Mouse (Mus musculus) ovary, postnatal 36 days (tissue): ENCODE results near the gene Gm3259.
"Not testable (repeated sequence)": the region's sequence is repeated elsewhere in the genome, so short reads cannot be mapped to it uniquely, and the experiment has no call there.

Source experiments
- DNase-seq: peaks from one replicate; pipeline ENCODE4 v3.0.0; 2022; ENCODE audit warnings: low spot score, mixed read lengths

Gm3259 gene

DNA sequence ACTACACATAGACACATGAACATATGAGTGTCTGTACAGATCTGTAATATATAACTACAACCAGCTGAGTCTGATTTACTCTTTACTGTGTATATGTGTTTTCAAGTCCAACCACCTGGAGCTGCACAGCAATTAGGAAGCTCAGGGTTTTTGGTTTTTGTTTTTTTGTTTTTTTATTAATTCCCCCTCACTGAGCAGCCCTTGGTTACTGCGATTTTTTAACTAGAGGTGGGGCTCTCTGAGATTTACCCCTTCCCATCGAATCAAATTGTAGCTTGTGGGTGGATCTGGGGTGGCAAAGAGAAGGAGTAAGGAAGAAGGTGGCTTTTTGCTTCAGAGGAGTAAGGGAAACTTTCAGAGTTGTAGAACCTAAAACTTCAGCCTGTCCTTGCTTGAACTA lies at the start of gene Gm3259:
TSS of gene Gm3259 (plus strand) at position 301 of the 400 bp plus-strand sequence.
- not testable (repeated sequence) for DNase-seq

DNA sequence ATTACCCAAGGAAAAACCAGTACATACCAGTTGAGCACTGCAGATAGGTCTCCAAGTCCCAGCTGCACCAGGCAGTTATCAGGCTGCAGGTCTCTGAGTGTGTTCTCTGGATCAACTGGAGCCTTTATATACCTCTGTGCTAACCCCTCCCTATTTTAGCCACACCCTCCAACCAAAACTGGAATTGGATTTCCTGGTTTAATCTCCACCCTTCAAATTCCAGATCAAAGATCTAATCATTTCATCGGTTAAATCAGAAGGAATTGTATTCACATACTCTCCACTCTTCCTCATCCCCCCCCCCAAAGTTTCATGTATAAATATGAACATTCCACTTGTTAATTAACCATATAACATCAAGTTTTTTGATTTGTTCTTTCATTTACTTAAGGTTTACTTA lies 33.0 kb upstream of the Gm3259 start, which contains the start of gene Gm10424:
TSS of gene Gm10424 (minus strand) at position 101 of the 400 bp plus-strand sequence.
- not testable (repeated sequence) for DNase-seq
